Mouse (Mus musculus): ENCODE data around the gene Gng12.

- no peak for TF ChIP-seq CTCF (IDR thresholded peaks at IDR 0.05; ENCODE audit: low read depth, low read length)
- TF ChIP-seq POLR2A (IDR thresholded peaks at IDR 0.05; ENCODE audit: borderline replicate concordance, low read depth, low read length) = no peak
These were observed 149.2 kb downstream of the Gng12 start for GRCm38 (mm10) chr6:67045424-67045823.

Measured in bone marrow macrophage, adult 2 months (primary cell).